Mouse (Mus musculus) embryonic facial prominence, embryonic 12.5 days (tissue): ENCODE measurements around the gene Btbd3. TPM values are rescaled to one million over a fixed set of nuclear protein-coding genes. Genes with fewer than 3 reads are reported as not detected.

Experiments
- ATAC-seq: fragments of 200-750 bp; cut with Nextera tagmentation; 2 replicates; pipeline ENCODE4 v1.8.0; 2017; ENCODE audit not compliant: insufficient number of reproducible peaks, insufficient read depth, low FRiP score, low TSS enrichment
- H3K27ac ChIP-seq: fragments of 300-500 bp; sonication (generic); 2 replicates; pipeline ENCODE4 v1.5.1; 2016; ENCODE audit warnings: mild to moderate bottlenecking
- H3K27me3 ChIP-seq: fragments of 300-500 bp; sonication (generic); 2 replicates; pipeline ENCODE4 v1.6.1; 2016; ENCODE audit warnings: mild to moderate bottlenecking, moderate library complexity
- H3K36me3 ChIP-seq: fragments of 300-500 bp; sonication (generic); 2 replicates; pipeline ENCODE4 v1.6.1; 2016; ENCODE audit warnings: mild to moderate bottlenecking
- H3K4me1 ChIP-seq: fragments of 300-500 bp; sonication (generic); 2 replicates; pipeline ENCODE4 v1.6.1; 2016
- H3K4me2 ChIP-seq: fragments of 300-500 bp; sonication (generic); replicated peaks from 2 replicates; pipeline ENCODE4 v1.6.1; 2016; ENCODE audit warnings: mild to moderate bottlenecking, moderate library complexity
- H3K4me3 ChIP-seq: fragments of 300-500 bp; sonication (generic); 2 replicates; pipeline ENCODE4 v1.5.1; 2016; ENCODE audit warnings: mild to moderate bottlenecking
- H3K9ac ChIP-seq: fragments of 300-500 bp; sonication (generic); 2 replicates; pipeline ENCODE4 v1.6.1; 2016; ENCODE audit warnings: mild to moderate bottlenecking, moderate library complexity
- H3K9me3 ChIP-seq: fragments of 300-500 bp; sonication (generic); 2 replicates; pipeline ENCODE4 v1.6.1; 2016; ENCODE audit warnings: mild to moderate bottlenecking, moderate library complexity
- WGBS: fragments of 180-500 bp; shearing (Covaris S2); methylation state at CpG from one replicate; pipeline ENCODE4 v1.1.7; 2016; 5-methylcytosine and 5-hydroxymethylcytosine counted together
- polyA plus RNA-seq: library from polyadenylated mRNA; unstranded; fragments of >200 nt; fragmentation: Nextera tagmentation; extraction: Ambion mirVana; gene quantifications from 2 replicates; pipeline ENCODE4 v1.2.1, GENCODE M21; 2016

Btbd3 gene
- polyA plus RNA-seq, 1 experiment from 2014 or later = 16.9 TPM

DNA sequence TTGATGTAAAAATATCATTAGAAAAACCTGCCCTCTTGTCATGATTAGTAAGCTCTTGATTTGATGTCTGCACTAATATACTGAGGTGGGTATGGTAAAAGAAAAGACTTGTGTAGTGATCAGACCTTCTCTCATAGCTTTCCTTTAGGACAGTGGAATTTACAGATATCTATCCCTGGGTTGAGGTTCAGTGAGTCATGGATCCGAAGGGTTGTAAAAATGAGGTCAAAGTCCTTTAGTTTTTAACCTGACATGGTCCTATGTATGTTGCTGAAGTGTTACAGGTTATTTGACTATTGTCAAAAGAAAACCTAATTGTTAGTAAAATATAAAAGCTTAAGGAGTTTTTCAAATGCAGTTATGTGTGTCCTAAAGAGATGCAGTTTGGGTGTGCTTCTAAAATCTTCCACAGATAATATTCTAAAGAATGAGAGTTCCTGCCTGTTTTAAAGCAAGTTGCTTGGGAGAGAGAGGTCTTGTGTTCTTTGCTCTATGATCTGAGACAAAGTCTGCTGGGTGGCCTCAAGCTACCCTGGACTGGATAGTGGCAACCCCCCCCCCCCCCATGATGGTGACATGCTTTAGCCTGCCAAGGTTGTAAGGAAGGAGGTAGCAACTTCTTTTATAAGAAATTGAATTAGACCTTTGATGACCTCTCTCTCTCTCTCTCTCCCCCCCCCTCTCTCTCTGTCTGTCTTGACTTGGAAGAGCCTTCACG is 234.5 kb downstream of the Btbd3 start:
- Histone ChIP-seq H3K27me3 (no peaks in the 10 kb centered on the region), H3K4me2 (no peak overlapping the region), H3K4me3 (no peak overlapping the region), H3K36me3 (no peaks in the 10 kb centered on the region), H3K9me3 (no peaks in the 10 kb centered on the region), H3K9ac (no peak overlapping the region), H3K4me1 (no peaks in the 10 kb centered on the region), H3K27ac (no peak overlapping the region)
- ATAC-seq = no peak
- WGBS = 82% methylated on average over 2 of the region's 2 CpGs

DNA sequence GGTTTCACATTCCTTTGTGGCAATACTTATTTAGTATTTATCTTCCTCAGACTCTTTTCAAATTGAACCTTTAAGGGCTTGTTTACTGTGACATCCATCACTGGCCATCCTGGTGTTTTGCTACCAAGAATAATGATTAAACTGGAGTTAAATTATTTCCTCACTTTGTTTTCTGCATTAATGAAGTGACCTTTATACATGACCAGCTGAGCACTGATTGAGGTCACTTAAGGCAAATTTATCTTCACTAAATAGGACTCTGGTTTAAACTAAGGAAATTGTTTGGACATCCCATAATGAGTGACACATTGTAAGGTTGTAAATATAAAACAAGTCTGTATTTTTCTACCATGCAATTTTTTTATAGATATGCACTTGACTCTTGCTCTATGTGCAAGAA is 235.8 kb downstream of the Btbd3 start:
- Histone ChIP-seq H3K4me3 (no peak overlapping the region), H3K9me3 (no peaks in the 10 kb centered on the region), H3K4me2 (no peak overlapping the region), H3K9ac (no peak overlapping the region), H3K27me3 (no peaks in the 10 kb centered on the region), H3K36me3 (no peaks in the 10 kb centered on the region), H3K4me1 (no peaks in the 10 kb centered on the region), H3K27ac (no peak overlapping the region)
- no peak for ATAC-seq

DNA sequence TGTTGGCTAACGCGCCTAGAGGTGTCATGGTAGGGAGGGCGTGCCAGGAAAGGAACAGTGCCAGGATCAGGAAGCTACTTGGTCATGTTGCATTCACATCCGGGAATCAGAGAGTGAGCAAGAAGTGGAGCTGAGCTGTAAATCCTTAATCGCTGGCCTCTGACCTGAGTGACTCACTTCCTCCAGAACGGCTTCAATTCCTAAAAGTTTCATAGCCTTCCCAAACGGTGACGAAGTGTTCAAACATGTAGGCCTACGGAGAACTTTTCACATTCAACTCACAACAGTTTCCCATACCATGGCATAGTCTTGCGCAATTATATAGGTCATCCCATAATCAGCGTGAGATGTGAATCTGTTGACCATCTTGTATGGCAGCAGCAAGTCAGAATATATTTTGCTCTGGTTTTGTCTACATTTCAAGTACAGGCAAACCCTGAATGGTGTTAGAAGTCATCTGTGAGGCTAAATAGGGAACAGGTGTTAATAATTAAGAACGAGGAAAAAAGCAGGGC is 247.6 kb downstream of the Btbd3 start:
- H3K4me1 ChIP-seq = no peaks in the 10 kb centered on the region
- 49% methylated on average over 12 of the region's 12 CpGs for WGBS
- no peaks in the 10 kb centered on the region for H3K9me3 ChIP-seq
- no peaks in the 10 kb centered on the region for H3K27me3 ChIP-seq
- H3K36me3 ChIP-seq = no peaks in the 10 kb centered on the region
- H3K27ac ChIP-seq = no peak overlapping the region
- no peak overlapping the region for H3K4me3 ChIP-seq
- ATAC-seq = no peak
- no peak overlapping the region for H3K9ac ChIP-seq
- H3K4me2 ChIP-seq = no peak overlapping the region

DNA sequence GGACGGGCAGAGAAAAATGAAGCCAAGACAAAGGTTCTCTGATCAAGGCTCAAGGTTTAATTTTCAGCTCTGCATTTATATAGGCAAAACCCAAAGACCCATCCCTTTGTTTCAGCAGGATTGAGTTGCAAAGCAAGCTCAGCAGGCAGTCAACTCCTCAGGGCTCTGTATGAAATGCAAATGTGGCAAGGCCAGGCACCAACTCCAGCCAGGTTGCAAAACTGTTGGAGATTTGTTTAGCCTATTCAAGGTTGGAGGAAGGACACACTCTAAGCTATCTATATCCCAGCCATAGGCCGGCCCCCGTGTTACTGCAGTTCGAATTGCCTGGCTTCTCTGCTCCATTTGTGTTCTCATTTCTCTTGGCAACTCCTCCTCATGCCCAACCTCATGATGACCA is 259.2 kb downstream of the Btbd3 start:
- 38% methylated on average over 4 of the region's 4 CpGs for WGBS
- no peak for ATAC-seq
- Histone ChIP-seq H3K27ac (no peak overlapping the region), H3K4me1 (no peaks in the 10 kb centered on the region), H3K36me3 (no peaks in the 10 kb centered on the region), H3K27me3 (no peaks in the 10 kb centered on the region), H3K9me3 (no peaks in the 10 kb centered on the region), H3K9ac (no peak overlapping the region), H3K4me2 (no peak overlapping the region), H3K4me3 (no peak overlapping the region)

DNA sequence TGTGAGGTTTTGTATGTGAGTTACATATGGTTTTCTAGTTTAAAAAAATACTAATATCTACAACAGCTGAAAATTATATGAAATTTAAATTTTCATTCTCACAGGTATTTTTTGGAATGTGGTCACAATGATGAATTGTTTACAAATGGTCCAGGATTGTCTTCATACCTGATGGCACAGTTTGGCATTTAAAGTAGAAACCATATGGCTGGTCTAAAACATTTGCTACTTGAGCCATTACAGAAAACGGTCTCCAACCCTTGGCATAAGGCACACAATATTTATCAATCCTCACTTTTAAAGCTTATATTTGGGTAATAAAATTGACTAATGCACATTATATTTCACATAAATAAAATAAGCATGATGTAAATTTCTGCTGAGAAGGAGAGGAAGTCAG is 272.1 kb downstream of the Btbd3 start:
- ATAC-seq = no peak
- 64% methylated on average over 1 of the region's 1 CpGs for WGBS
- Histone ChIP-seq H3K4me2 (no peak overlapping the region), H3K27me3 (no peaks in the 10 kb centered on the region), H3K27ac (no peak overlapping the region), H3K36me3 (no peaks in the 10 kb centered on the region), H3K4me1 (peaks cover 4% of the 10 kb centered on the region; the same call in 1 of the 2 replicates), H3K9me3 (no peaks in the 10 kb centered on the region), H3K4me3 (no peak overlapping the region), H3K9ac (no peak overlapping the region)

DNA sequence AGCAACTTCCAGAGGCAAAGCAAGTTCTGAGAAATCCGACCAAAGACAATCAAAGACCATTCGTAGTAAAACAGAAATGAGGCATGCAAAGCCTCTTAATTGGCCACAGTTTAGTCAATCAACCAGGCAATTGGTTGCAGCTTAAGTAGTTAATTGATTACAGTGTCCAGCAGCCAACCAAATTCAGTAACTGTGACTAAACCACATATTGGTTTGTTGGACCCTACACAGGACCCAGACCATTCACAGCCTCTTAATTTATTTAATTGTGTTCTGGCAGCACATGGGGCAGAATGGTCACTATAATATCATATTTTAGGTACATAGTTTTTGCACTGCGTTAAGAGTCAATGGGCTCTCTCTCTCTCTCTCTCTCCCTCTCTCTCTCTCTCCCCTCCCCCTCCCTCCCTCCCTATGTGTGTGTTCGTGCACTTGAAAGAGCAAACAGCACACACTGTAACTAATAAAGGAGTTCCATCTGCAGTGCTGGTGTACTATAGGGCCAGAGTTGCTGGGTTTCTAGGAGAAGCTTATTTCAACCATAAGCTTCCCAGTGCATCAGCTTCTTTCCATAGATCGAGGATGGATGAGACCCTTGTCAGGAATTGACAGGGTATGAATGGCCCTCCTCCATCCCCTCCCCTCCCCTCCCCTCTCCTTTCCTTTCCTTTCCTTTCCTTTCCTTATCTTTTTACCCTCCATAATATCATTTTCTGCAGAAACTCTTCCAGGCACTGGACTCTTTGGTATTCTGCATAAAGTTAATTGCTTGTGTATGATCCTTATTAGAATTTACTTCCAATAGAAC is 275.0 kb downstream of the Btbd3 start:
- ATAC-seq = no peak

DNA sequence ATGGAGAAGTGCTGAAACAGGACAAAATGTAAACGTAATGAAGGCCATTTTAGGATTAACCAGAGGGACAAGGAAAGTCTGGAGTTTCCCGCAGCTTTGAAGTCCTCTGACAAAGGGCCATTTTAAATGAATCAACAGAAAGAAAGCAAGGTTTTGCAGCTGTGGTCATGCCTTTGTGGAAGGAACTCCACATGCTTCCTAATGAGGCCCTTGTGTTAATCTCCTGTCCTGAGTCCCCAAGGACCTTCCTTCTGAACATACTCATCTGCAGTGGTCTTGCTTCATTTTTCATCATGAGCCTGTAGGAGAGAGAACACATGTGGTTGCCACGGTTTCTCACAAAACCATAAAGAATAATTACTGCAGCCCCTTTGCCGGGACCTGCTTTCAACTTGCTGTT is 275.6 kb downstream of the Btbd3 start:
- ATAC-seq = no peak
- no peak overlapping the region for H3K4me3 ChIP-seq
- H3K36me3 ChIP-seq = no peaks in the 10 kb centered on the region
- H3K9me3 ChIP-seq = no peaks in the 10 kb centered on the region
- H3K27me3 ChIP-seq = no peaks in the 10 kb centered on the region
- no peak overlapping the region for H3K9ac ChIP-seq
- 33% methylated on average over 4 of the region's 4 CpGs for WGBS
- no peak overlapping the region for H3K4me2 ChIP-seq
- peaks cover 4% of the 10 kb centered on the region; the same call in 1 of the 2 replicates for H3K4me1 ChIP-seq
- H3K27ac ChIP-seq = no peak overlapping the region

More for the DNA sequence above, 275.0 kb downstream of the Btbd3 start:
- Histone ChIP-seq H3K36me3 (no peaks in the 10 kb centered on the region), H3K27me3 (no peaks in the 10 kb centered on the region), H3K4me1 (peaks cover 4% of the 10 kb centered on the region; the same call in 1 of the 2 replicates), H3K9ac (no peak overlapping the region), H3K27ac (no peak overlapping the region), H3K9me3 (no peaks in the 10 kb centered on the region), H3K4me3 (no peak overlapping the region), H3K4me2 (no peak overlapping the region)
- WGBS = 29% methylated on average over 5 of the region's 5 CpGs

DNA sequence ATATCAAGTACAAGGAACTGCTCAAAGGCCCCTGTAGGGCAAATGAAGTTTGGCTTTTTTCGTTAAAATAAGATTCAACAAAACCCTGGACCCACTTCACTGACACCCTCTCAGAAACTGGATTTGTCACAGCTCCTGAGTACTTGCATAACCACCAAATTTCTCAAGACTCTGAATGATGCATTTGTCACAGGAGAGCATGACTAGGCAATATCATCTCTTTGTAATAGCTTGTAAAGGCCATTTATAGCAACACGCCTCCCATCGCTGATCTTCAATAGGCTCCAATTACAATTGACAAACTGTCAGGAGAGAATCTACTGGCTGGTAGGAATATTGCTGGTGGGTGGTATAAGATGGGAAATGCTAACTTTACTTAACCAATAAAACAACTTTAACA is 283.3 kb downstream of the Btbd3 start:
- no peak for ATAC-seq
- Histone ChIP-seq H3K4me1 (no peaks in the 10 kb centered on the region), H3K9ac (no peak overlapping the region), H3K27me3 (no peaks in the 10 kb centered on the region), H3K36me3 (no peaks in the 10 kb centered on the region), H3K9me3 (no peaks in the 10 kb centered on the region), H3K4me3 (no peak overlapping the region), H3K4me2 (no peak overlapping the region), H3K27ac (no peak overlapping the region)
- WGBS = 74% methylated on average over 3 of the region's 3 CpGs

DNA sequence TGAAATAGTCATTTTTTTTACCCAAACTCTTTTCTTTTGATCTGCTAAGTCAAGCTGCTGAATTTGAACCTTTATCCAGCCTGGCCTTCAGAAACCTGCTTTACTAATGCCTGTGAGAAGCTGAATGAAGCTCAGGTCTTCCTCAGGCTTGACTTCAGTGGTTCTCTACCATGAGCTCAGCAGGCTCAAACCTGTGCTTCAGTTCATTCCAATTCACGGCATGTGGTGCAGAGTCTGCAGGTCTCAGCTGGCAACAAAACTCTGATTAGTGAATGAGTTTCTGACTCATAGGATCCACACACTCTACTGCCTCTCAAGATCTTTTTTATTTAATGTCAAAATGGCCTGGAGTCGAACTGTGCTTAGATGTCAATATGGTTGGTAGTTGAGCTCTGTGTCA is 292.6 kb downstream of the Btbd3 start:
- no peak for ATAC-seq
- no peaks in the 10 kb centered on the region for H3K4me1 ChIP-seq
- H3K4me2 ChIP-seq = no peak overlapping the region
- H3K36me3 ChIP-seq = no peaks in the 10 kb centered on the region
- 83% methylated on average over 2 of the region's 2 CpGs for WGBS
- no peak overlapping the region for H3K4me3 ChIP-seq
- no peaks in the 10 kb centered on the region for H3K27me3 ChIP-seq
- no peak overlapping the region for H3K27ac ChIP-seq
- no peak overlapping the region for H3K9ac ChIP-seq
- no peaks in the 10 kb centered on the region for H3K9me3 ChIP-seq

DNA sequence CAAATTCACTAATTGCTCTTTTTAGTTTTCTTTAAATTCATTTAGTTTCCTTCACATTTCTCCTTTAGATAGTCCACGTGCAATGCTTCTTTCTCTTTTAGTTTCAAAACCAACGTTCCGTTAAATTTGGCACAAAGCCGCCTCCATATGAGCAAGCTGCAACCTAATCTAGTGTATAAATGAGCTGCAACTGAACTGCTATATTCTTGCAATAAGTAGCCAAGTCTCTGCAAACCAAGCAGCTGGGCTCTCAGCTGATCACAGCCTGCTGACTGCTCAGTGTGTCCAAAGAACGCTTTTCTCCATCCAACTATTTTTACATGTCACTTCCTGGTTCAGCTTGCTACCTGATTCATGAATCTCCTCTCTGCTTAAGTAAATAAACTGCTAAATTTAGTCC is 295.2 kb downstream of the Btbd3 start:
- no peak for ATAC-seq

DNA sequence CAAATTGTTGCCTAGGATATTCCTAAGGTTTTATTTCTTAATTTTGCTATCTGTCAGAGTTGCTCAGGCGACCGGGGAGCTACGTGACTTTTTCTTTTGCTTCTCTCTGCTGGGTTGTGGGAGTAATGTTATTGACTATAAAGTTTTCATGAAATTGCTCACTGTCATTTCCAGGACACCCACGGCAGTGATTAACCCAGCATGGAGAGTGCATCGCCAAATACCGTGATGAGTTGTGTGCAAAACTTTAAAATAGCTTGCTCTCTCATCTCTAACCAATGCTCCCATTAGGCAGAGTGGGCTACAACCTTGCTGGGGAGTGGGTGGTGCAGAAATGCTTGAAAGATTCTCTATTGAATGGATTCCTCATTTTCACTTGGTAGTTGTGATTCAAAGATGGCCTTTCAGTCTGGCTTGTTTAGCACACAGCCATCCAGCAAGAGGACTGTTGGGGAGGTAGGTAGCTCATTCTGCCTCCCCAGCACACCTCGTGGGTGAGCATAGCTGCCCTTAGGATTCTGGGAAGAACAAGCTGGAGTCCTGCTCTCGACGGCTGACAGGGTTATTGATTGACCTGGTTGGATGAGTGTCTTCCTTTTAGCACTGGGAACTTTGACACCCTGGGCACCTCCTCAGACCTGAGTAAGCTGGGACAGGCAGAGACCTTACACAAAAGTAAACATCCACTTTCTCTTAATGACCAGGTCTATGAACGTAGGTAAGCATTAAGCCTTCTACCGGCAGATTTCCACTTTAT is 298.9 kb downstream of the Btbd3 start:
- Histone ChIP-seq H3K27ac (no peak overlapping the region), H3K9ac (no peak overlapping the region), H3K4me1 (no peaks in the 10 kb centered on the region), H3K9me3 (no peaks in the 10 kb centered on the region), H3K27me3 (no peaks in the 10 kb centered on the region), H3K4me3 (no peak overlapping the region), H3K36me3 (no peaks in the 10 kb centered on the region), H3K4me2 (no peak overlapping the region)
- no peak for ATAC-seq
- 88% methylated on average over 11 of the region's 11 CpGs for WGBS

More for the DNA sequence above, 295.2 kb downstream of the Btbd3 start:
- no peak overlapping the region for H3K9ac ChIP-seq
- H3K4me2 ChIP-seq = no peak overlapping the region
- 74% methylated on average over 5 of the region's 5 CpGs for WGBS
- no peaks in the 10 kb centered on the region for H3K27me3 ChIP-seq
- no peak overlapping the region for H3K4me3 ChIP-seq
- H3K4me1 ChIP-seq = no peaks in the 10 kb centered on the region
- H3K27ac ChIP-seq = no peak overlapping the region
- H3K36me3 ChIP-seq = no peaks in the 10 kb centered on the region
- no peaks in the 10 kb centered on the region for H3K9me3 ChIP-seq
